Mouse (Mus musculus): ENCODE measurements around the gene Gnaz. TPM values are rescaled to one million over a fixed set of nuclear protein-coding genes. Genes with fewer than 3 reads are reported as not detected.

Gnaz gene
- polyA plus RNA-seq, 1 experiment from 2014 or later, result 54.3 TPM

DNA sequence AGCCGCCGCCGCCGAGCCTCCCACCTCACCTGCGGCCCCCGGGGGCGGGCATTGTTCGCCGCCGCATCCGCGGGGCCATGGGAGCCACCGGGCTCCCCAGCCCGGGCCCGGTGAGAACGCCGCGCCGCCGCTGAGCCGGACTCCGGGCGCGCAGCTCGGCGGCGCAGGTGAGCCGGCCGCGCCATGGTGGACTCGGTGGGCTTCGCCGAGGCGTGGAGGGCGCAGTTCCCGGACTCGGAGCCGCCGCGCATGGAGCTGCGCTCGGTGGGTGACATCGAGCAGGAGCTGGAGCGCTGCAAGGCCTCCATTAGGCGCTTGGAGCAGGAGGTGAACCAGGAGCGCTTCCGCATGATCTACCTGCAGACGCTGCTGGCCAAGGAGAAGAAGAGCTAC, 93.9 kb downstream of the Gnaz start:
- H3K4me1 ChIP-seq (replicated peaks; ENCODE audit: control insufficient read depth, insufficient read depth, low read length), result peaks cover 61% of the 10 kb centered on the region
- no peaks in the 10 kb centered on the region for H3K9me3 ChIP-seq (ENCODE audit: control insufficient read depth, low read length)
- peak overlapping the region; percentile 93 for H3K4me3 ChIP-seq (replicated peaks; ENCODE audit: low read length)
- ATAC-seq, result peak; percentile 43
- WGBS, result under 1% methylated on average over 43 of the region's 48 CpGs
- H3K4me2 ChIP-seq (ENCODE audit: low read length), result peak overlapping the region; percentile 97
- no peaks in the 10 kb centered on the region for H3K27me3 ChIP-seq (replicated peaks; ENCODE audit: control insufficient read depth, insufficient read depth, low read length)
- peak overlapping the region; percentile 85 for H3K27ac ChIP-seq (ENCODE audit: low read length)
- peak overlapping the region; percentile 75 for H3K9ac ChIP-seq (replicated peaks; ENCODE audit: low read depth, low read length)
- no peaks in the 10 kb centered on the region for H3K36me3 ChIP-seq (ENCODE audit: control insufficient read depth, insufficient read depth)

GRCm38 (mm10) chr10:75061341-75062188, 94.6 kb downstream of the Gnaz start:
- peaks cover 58% of the 10 kb centered on the region for H3K4me1 ChIP-seq (replicated peaks; ENCODE audit: control insufficient read depth, insufficient read depth, low read length)
- ATAC-seq, result no peak
- H3K27me3 ChIP-seq (replicated peaks; ENCODE audit: control insufficient read depth, insufficient read depth, low read length), result no peaks in the 10 kb centered on the region

GRCm38 (mm10) chr10:75062189-75062561, 95.2 kb downstream of the Gnaz start:
- ATAC-seq, result no peak

More at GRCm38 (mm10) chr10:75061341-75062188, 94.6 kb downstream of the Gnaz start:
- no peaks in the 10 kb centered on the region for H3K9me3 ChIP-seq (ENCODE audit: control insufficient read depth, low read length)
- peak overlapping the region; percentile 97 for H3K4me2 ChIP-seq (ENCODE audit: low read length)
- peak overlapping the region; percentile 85 for H3K27ac ChIP-seq (ENCODE audit: low read length)
- peak overlapping the region; percentile 75 for H3K9ac ChIP-seq (replicated peaks; ENCODE audit: low read depth, low read length)
- H3K36me3 ChIP-seq (ENCODE audit: control insufficient read depth, insufficient read depth), result no peaks in the 10 kb centered on the region
- WGBS, result under 1% methylated on average over 71 of the region's 71 CpGs
- H3K4me3 ChIP-seq (replicated peaks; ENCODE audit: low read length), result peak overlapping the region; percentile 93

DNA sequence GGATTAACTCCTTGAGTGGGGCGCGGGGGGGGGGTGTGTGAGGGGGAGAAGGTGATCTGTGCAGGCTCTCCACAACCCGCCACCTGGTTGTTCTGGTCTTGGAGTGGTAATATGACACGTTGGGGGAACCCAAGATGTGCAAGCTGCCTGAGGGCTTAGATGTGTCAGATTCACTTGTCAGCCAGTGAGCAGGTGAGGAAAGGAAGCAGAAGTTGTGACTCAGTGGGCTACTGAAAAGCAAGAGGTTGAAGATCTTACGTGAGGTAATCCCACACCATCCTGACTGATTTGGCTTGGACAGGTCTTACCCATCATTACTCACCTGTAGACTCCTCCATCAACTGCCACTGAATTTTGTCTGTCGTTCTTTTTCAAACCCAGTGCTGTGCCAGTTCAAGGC, 95.6 kb downstream of the Gnaz start:
- Histone ChIP-seq H3K36me3 (ENCODE audit: control insufficient read depth, insufficient read depth) (no peaks in the 10 kb centered on the region), H3K9me3 (ENCODE audit: control insufficient read depth, low read length) (no peaks in the 10 kb centered on the region), H3K4me2 (ENCODE audit: low read length) (peak overlapping the region; percentile 97), H3K27ac (ENCODE audit: low read length) (no peak overlapping the region), H3K4me3 (replicated peaks; ENCODE audit: low read length) (peak overlapping the region; percentile 93), H3K9ac (replicated peaks; ENCODE audit: low read depth, low read length) (peak overlapping the region; percentile 75), H3K27me3 (replicated peaks; ENCODE audit: control insufficient read depth, insufficient read depth, low read length) (no peaks in the 10 kb centered on the region), H3K4me1 (replicated peaks; ENCODE audit: control insufficient read depth, insufficient read depth, low read length) (peaks cover 62% of the 10 kb centered on the region)
- 47% methylated on average over 6 of the region's 6 CpGs for WGBS
- ATAC-seq, result no peak

More at GRCm38 (mm10) chr10:75062189-75062561, 95.2 kb downstream of the Gnaz start:
- H3K27ac ChIP-seq (ENCODE audit: low read length), result no peak overlapping the region
- H3K4me2 ChIP-seq (ENCODE audit: low read length), result peak overlapping the region; percentile 97
- peaks cover 58% of the 10 kb centered on the region for H3K4me1 ChIP-seq (replicated peaks; ENCODE audit: control insufficient read depth, insufficient read depth, low read length)
- H3K4me3 ChIP-seq (replicated peaks; ENCODE audit: low read length), result peak overlapping the region; percentile 93
- no peaks in the 10 kb centered on the region for H3K36me3 ChIP-seq (ENCODE audit: control insufficient read depth, insufficient read depth)
- H3K27me3 ChIP-seq (replicated peaks; ENCODE audit: control insufficient read depth, insufficient read depth, low read length), result no peaks in the 10 kb centered on the region
- peak overlapping the region; percentile 75 for H3K9ac ChIP-seq (replicated peaks; ENCODE audit: low read depth, low read length)
- no peaks in the 10 kb centered on the region for H3K9me3 ChIP-seq (ENCODE audit: control insufficient read depth, low read length)
- 12% methylated on average over 6 of the region's 6 CpGs for WGBS

DNA sequence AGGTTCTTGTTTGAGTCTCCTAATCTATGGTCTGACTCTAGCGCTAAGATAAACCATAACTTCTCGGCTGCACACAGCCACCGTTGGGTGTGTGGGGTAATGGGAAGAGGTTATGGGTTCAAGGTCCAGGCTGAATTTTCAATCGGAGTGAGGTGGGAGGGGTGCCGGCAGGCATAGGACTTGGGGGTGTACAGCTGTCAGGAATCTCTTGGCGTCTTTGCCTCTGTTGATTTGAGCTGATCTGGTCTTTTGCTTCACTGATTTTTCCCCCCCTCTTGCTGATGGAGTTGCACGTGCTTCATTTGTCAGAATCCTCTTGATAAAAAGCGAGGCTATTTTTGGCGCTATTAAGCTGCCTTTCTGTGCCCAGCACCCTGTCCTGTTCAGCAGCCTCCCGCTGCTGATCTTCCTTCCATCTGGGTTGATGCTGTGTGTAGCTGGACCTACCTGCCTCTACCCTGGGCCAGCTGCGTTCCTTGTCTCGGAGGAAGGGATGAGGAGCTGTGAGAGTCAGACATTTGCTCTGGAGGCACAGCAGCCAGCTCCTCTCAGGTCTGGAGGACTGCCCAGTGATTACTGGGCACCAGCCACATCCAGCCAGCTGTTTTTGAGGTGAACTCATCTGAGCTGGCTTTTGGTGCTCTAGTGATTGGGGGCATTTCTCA, 96.5 kb downstream of the Gnaz start:
- no peak for ATAC-seq
- Histone ChIP-seq H3K9ac (replicated peaks; ENCODE audit: low read depth, low read length) (peak overlapping the region; percentile 40), H3K9me3 (ENCODE audit: control insufficient read depth, low read length) (no peaks in the 10 kb centered on the region), H3K4me2 (ENCODE audit: low read length) (peak overlapping the region; percentile 97), H3K4me3 (replicated peaks; ENCODE audit: low read length) (peak overlapping the region; percentile 93), H3K4me1 (replicated peaks; ENCODE audit: control insufficient read depth, insufficient read depth, low read length) (peaks cover 69% of the 10 kb centered on the region), H3K27ac (ENCODE audit: low read length) (peak overlapping the region; percentile 41; the same call in 1 of the 2 replicates), H3K36me3 (ENCODE audit: control insufficient read depth, insufficient read depth) (no peaks in the 10 kb centered on the region), H3K27me3 (replicated peaks; ENCODE audit: control insufficient read depth, insufficient read depth, low read length) (no peaks in the 10 kb centered on the region)
- WGBS, result 40% methylated on average over 12 of the region's 12 CpGs

- Histone ChIP-seq H3K36me3 (ENCODE audit: control insufficient read depth, insufficient read depth) (no peaks in the 10 kb centered on the region), H3K27me3 (replicated peaks; ENCODE audit: control insufficient read depth, insufficient read depth, low read length) (no peaks in the 10 kb centered on the region), H3K4me1 (replicated peaks; ENCODE audit: control insufficient read depth, insufficient read depth, low read length) (peaks cover 62% of the 10 kb centered on the region), H3K9ac (replicated peaks; ENCODE audit: low read depth, low read length) (no peak overlapping the region), H3K9me3 (ENCODE audit: control insufficient read depth, low read length) (no peaks in the 10 kb centered on the region), H3K27ac (ENCODE audit: low read length) (no peak overlapping the region), H3K4me3 (replicated peaks; ENCODE audit: low read length) (no peak overlapping the region), H3K4me2 (ENCODE audit: low read length) (peak overlapping the region; percentile 2; the same call in 1 of the 2 replicates)
- 73% methylated on average over 6 of the region's 6 CpGs for WGBS
- no peak for ATAC-seq
These were observed 98.7 kb downstream of the Gnaz start for GRCm38 (mm10) chr10:75065691-75066090.

Other genes starting within 250 kb of the Gnaz start
- gene Rsph14, start 65.4 kb downstream of the Gnaz start, polyA plus RNA-seq (2015; fragmentation: Nextera tagmentation; extraction: Ambion mirVana), result 0.27 and 0.77 TPM in 2 replicates
- gene Rab36, start 69.9 kb downstream of the Gnaz start, polyA plus RNA-seq (2015; fragmentation: Nextera tagmentation; extraction: Ambion mirVana), result 14.3 and 16.8 TPM in 2 replicates
- gene Bcr, start 93.4 kb downstream of the Gnaz start, polyA plus RNA-seq (2015; fragmentation: Nextera tagmentation; extraction: Ambion mirVana), result 14.8 and 17.6 TPM in 2 replicates
- 42.5 and 48.8 TPM in 2 replicates for gene Specc1l, start 244.9 kb downstream of the Gnaz start, polyA plus RNA-seq (2015; fragmentation: Nextera tagmentation; extraction: Ambion mirVana)